Comparison of ENCODE assay signal across 10 mouse cellular contexts in genomic region chr14:78428233-78429019, GRCm38 (mm10).
DNase-seq lines count a peak whose midpoint lies in the region; ATAC-seq lines count a peak whose summit lies in the region.
"Had no signal": no experiment of that assay in that cellular context is flagged by ENCODE, and none has a peak within 500 bp of the region (broad histone marks: within the 10 kb centered on the region; RNA-seq: fewer than 3 reads in every experiment).

No protein-coding gene starts in this region.

- H3K9me3 ChIP-seq in heart, embryonic 16.5 days (replicated peaks; ENCODE audit: control insufficient read depth, low read length), result no peaks in the 10 kb centered on the region
- H3K9me3 ChIP-seq in hindbrain, embryonic 16.5 days (ENCODE audit: control insufficient read depth, low read length), result no peaks in the 10 kb centered on the region
- H3K9me3 ChIP-seq: embryonic facial prominence, embryonic 12.5 days; limb, embryonic 13.5 days had no signal

- H3K9ac ChIP-seq in heart, embryonic 16.5 days (ENCODE audit: low read length), result no peak overlapping the region
- no peak overlapping the region for H3K9ac ChIP-seq in hindbrain, embryonic 16.5 days (ENCODE audit: low read depth, low read length)
- H3K9ac ChIP-seq: embryonic facial prominence, embryonic 12.5 days; limb, embryonic 13.5 days had no signal

- no peaks in the 10 kb centered on the region for H3K27me3 ChIP-seq in heart, embryonic 16.5 days (ENCODE audit: control insufficient read depth, insufficient read depth, low read length)
- no peaks in the 10 kb centered on the region for H3K27me3 ChIP-seq in hindbrain, embryonic 16.5 days (replicated peaks; ENCODE audit: control insufficient read depth, insufficient read depth, low read length)
- H3K27me3 ChIP-seq: embryonic facial prominence, embryonic 12.5 days; limb, embryonic 13.5 days had no signal

- WGBS in heart, embryonic 16.5 days, result 73% methylated on average over 10 of the region's 10 CpGs
- WGBS in hindbrain, embryonic 16.5 days, result 69% methylated on average over 10 of the region's 10 CpGs

- H3K36me3 ChIP-seq in heart, embryonic 16.5 days (ENCODE audit: control insufficient read depth, insufficient read depth), result no peaks in the 10 kb centered on the region
- H3K36me3 ChIP-seq in hindbrain, embryonic 16.5 days (ENCODE audit: control insufficient read depth, insufficient read depth, low read length), result no peaks in the 10 kb centered on the region
- H3K36me3 ChIP-seq: embryonic facial prominence, embryonic 12.5 days; limb, embryonic 13.5 days had no signal

- H3K4me3 ChIP-seq in heart, embryonic 16.5 days (ENCODE audit: low read length), result no peak overlapping the region
- H3K4me3 ChIP-seq in hindbrain, embryonic 16.5 days (ENCODE audit: low read length), result no peak overlapping the region
- H3K4me3 ChIP-seq: embryonic facial prominence, embryonic 12.5 days; limb, embryonic 13.5 days had no signal

- no peaks in the 10 kb centered on the region for H3K4me1 ChIP-seq in heart, embryonic 16.5 days (ENCODE audit: control insufficient read depth, insufficient read depth, low read length)
- H3K4me1 ChIP-seq in hindbrain, embryonic 16.5 days (ENCODE audit: control insufficient read depth, insufficient read depth, low read depth, low read length), result no peaks in the 10 kb centered on the region; the same call in 1 of the 2 replicates
- H3K4me1 ChIP-seq: embryonic facial prominence, embryonic 12.5 days; limb, embryonic 13.5 days had no signal

- H3K4me2 ChIP-seq in heart, embryonic 16.5 days (ENCODE audit: low read depth, low read length), result no peak overlapping the region
- H3K4me2 ChIP-seq in hindbrain, embryonic 16.5 days (ENCODE audit: low read length), result no peak overlapping the region
- H3K4me2 ChIP-seq: embryonic facial prominence, embryonic 12.5 days; limb, embryonic 13.5 days had no signal

- ATAC-seq in heart, embryonic 16.5 days (replicated peaks; ENCODE audit: extremely low read depth, insufficient read depth, low FRiP score), result no peak; the same call in 1 of the 2 replicates
- no peak for ATAC-seq in hindbrain, embryonic 16.5 days

- DNase-seq in frontal cortex, postnatal 36 days (ENCODE audit: low spot score in 2 of 2), result peak; percentile 17 to 38
- DNase-seq in frontal cortex, postnatal 14 days (ENCODE audit: low spot score in 2 of 2), result no peak
- DNase-seq in right cerebral cortex, adult 18-20 months, result peak; percentile 59
- DNase-seq in right cerebral cortex, postnatal 4 days, result no peak
- DNase-seq in right cerebral cortex, postnatal 25 days, result peak; percentile 32
- DNase-seq in ovary, postnatal 14 days (ENCODE audit: low spot score), result no peak

- H3K27ac ChIP-seq in heart, embryonic 16.5 days (ENCODE audit: low read length), result peak overlapping the region; percentile 37
- H3K27ac ChIP-seq in hindbrain, embryonic 16.5 days (ENCODE audit: low read depth, low read length), result no peak overlapping the region
- H3K27ac ChIP-seq: embryonic facial prominence, embryonic 12.5 days; limb, embryonic 13.5 days had no signal

Comparison
In these comparisons a context has a peak if more than half of its experiments do, and no peak if none do; other contexts are left out.
1. DNase-seq: peak in frontal cortex, postnatal 36 days (2 of 2), right cerebral cortex, adult 18-20 months (single experiment) and right cerebral cortex, postnatal 25 days (single experiment); none in frontal cortex, postnatal 14 days (0 of 2), right cerebral cortex, postnatal 4 days (single experiment) and ovary, postnatal 14 days (single experiment).